Mouse (Mus musculus) thymus, postnatal 4 days (tissue): ENCODE results near the gene Tirap.
"Not testable (repeated sequence)": the region's sequence is repeated elsewhere in the genome, so short reads cannot be mapped to it uniquely, and the experiment has no call there.

ENCODE experiments used
- DNase-seq: peaks from one replicate; pipeline ENCODE4 v3.0.0; 2021

Gene Tirap

GRCm38 (mm10) chr9:35187351-35187903, 12.7 kb downstream of the Tirap start:
- DNase-seq, result no peak

- DNase-seq, result no peak
Observed at GRCm38 (mm10) chr9:35186430-35186829, 13.7 kb downstream of the Tirap start.

- DNase-seq, result no peak
Observed at GRCm38 (mm10) chr9:35183359-35183758, 16.7 kb downstream of the Tirap start.

GRCm38 (mm10) chr9:35182832-35183231, 17.3 kb downstream of the Tirap start:
- no peak for DNase-seq

GRCm38 (mm10) chr9:35176124-35176659, 23.9 kb downstream of the Tirap start:
- DNase-seq, result no peak

- DNase-seq, result peak; percentile 98
Observed at GRCm38 (mm10) chr9:35175251-35176123, 24.6 kb downstream of the Tirap start, which contains the start of gene Dcps. Gene Dcps, minus strand, starts transcription at chr9:35176061.

GRCm38 (mm10) chr9:35173331-35173730, 26.8 kb downstream of the Tirap start:
- no peak for DNase-seq

GRCm38 (mm10) chr9:35170071-35170470, 30.0 kb downstream of the Tirap start:
- no peak for DNase-seq

- DNase-seq, result no peak
Observed at GRCm38 (mm10) chr9:35166798-35167635, 33.1 kb downstream of the Tirap start.

- DNase-seq, result no peak
Observed at GRCm38 (mm10) chr9:35166144-35166797, 33.8 kb downstream of the Tirap start.

- DNase-seq, result no peak
Observed at GRCm38 (mm10) chr9:35164142-35164874, 35.8 kb downstream of the Tirap start.

GRCm38 (mm10) chr9:35163011-35163690, 36.9 kb downstream of the Tirap start:
- no peak for DNase-seq

- no peak for DNase-seq
Observed at GRCm38 (mm10) chr9:35161721-35162120, 38.4 kb downstream of the Tirap start.

- no peak for DNase-seq
Observed at GRCm38 (mm10) chr9:35160662-35161061, 39.4 kb downstream of the Tirap start.

- no peak for DNase-seq
Observed at GRCm38 (mm10) chr9:35158477-35158876, 41.6 kb downstream of the Tirap start.

- DNase-seq, result no peak
Observed at GRCm38 (mm10) chr9:35156862-35157261, 43.2 kb downstream of the Tirap start.

- DNase-seq, result no peak
Observed at GRCm38 (mm10) chr9:35156002-35156710, 43.9 kb downstream of the Tirap start.

- DNase-seq, result no peak
Observed at GRCm38 (mm10) chr9:35152923-35153322, 47.2 kb downstream of the Tirap start.

- not testable (repeated sequence) for DNase-seq
Observed at GRCm38 (mm10) chr9:35148822-35149221, 51.3 kb downstream of the Tirap start.

- DNase-seq, result not testable (repeated sequence)
Observed at GRCm38 (mm10) chr9:35147261-35147660, 52.8 kb downstream of the Tirap start.

GRCm38 (mm10) chr9:35145829-35146228, 54.3 kb downstream of the Tirap start:
- DNase-seq, result no peak
